Mouse (Mus musculus): Measurements from ENCODE around the gene Btk. TPM values are rescaled to one million over a fixed set of nuclear protein-coding genes. Genes with fewer than 3 reads are reported as not detected.
A peak's percentile ranks its signal among the peaks of the same experiment; 100 is the strongest.
"Not testable (repeated sequence)": the region's sequence is repeated elsewhere in the genome, so short reads cannot be mapped to it uniquely, and the experiment has no call there.

The Btk gene
- total RNA-seq, 2 experiments from 2014 or later, result 0.23 to 0.43 TPM

- DNase-seq (ENCODE audit: low spot score), result no peak
These were observed 1.1 kb downstream of the Btk start for GRCm38 (mm10) chrX:134582270-134582669.

- DNase-seq (ENCODE audit: low spot score), result no peak
These were observed 2.7 kb downstream of the Btk start for GRCm38 (mm10) chrX:134580528-134581305.

GRCm38 (mm10) chrX:134577896-134578295, 5.5 kb downstream of the Btk start:
- DNase-seq (ENCODE audit: low spot score), result no peak

- DNase-seq (ENCODE audit: low spot score), result no peak
These were observed 16.7 kb downstream of the Btk start for GRCm38 (mm10) chrX:134566536-134567222.

- DNase-seq (ENCODE audit: low spot score), result no peak
These were observed 19.0 kb downstream of the Btk start for GRCm38 (mm10) chrX:134564326-134564725.

- no peak for DNase-seq (ENCODE audit: low spot score)
These were observed 28.9 kb downstream of the Btk start for GRCm38 (mm10) chrX:134554425-134554824.

GRCm38 (mm10) chrX:134553326-134553725, 30.0 kb downstream of the Btk start:
- no peak for DNase-seq (ENCODE audit: low spot score)

- peak; percentile 32 for DNase-seq (ENCODE audit: low spot score)
These were observed 32.5 kb downstream of the Btk start for GRCm38 (mm10) chrX:134550903-134551302.

GRCm38 (mm10) chrX:134547330-134547729, 36.0 kb downstream of the Btk start:
- DNase-seq (ENCODE audit: low spot score), result no peak

GRCm38 (mm10) chrX:134541955-134542308, 41.4 kb downstream of the Btk start:
- DNase-seq (ENCODE audit: low spot score), result no peak

GRCm38 (mm10) chrX:134541145-134541954, 42.0 kb downstream of the Btk start, which contains the start of gene Timm8a1:
Gene Timm8a1, minus strand, starts transcription at chrX:134541865.
- peak; percentile 45 for DNase-seq (ENCODE audit: low spot score)

- no peak for DNase-seq (ENCODE audit: low spot score)
These were observed 42.8 kb downstream of the Btk start for GRCm38 (mm10) chrX:134540414-134541135.

GRCm38 (mm10) chrX:134539795-134540194, 43.6 kb downstream of the Btk start:
- not testable (repeated sequence) for DNase-seq (ENCODE audit: low spot score)

GRCm38 (mm10) chrX:134533346-134533745, 50.0 kb downstream of the Btk start:
- DNase-seq (ENCODE audit: low spot score), result no peak

- DNase-seq (ENCODE audit: low spot score), result no peak
These were observed 58.1 kb downstream of the Btk start for GRCm38 (mm10) chrX:134525260-134525659.

- no peak for DNase-seq (ENCODE audit: low spot score)
These were observed 59.6 kb downstream of the Btk start for GRCm38 (mm10) chrX:134523772-134524171.

- DNase-seq (ENCODE audit: low spot score), result no peak
These were observed 73.9 kb downstream of the Btk start for GRCm38 (mm10) chrX:134509473-134509872.

GRCm38 (mm10) chrX:134507977-134508376, 75.4 kb downstream of the Btk start:
- DNase-seq (ENCODE audit: low spot score), result no peak

GRCm38 (mm10) chrX:134500651-134501050, 82.7 kb downstream of the Btk start:
- DNase-seq (ENCODE audit: low spot score), result no peak
